Mouse (Mus musculus) thymus, postnatal 10 days (tissue): ENCODE data around the gene Psme2b.
"Not testable (repeated sequence)": the region's sequence is repeated elsewhere in the genome, so short reads cannot be mapped to it uniquely, and the experiment has no call there.

Experiments
- DNase-seq, 2 experiments: peaks; one replicate each; pipeline ENCODE4 v3.0.0; 2021; ENCODE audit warnings: low spot score in 2 of 2

The Psme2b gene

GRCm38 (mm10) chr11:48900654-48901566 lies 45.1 kb downstream of the Psme2b start:
- DNase-seq, result not testable (repeated sequence)

DNA sequence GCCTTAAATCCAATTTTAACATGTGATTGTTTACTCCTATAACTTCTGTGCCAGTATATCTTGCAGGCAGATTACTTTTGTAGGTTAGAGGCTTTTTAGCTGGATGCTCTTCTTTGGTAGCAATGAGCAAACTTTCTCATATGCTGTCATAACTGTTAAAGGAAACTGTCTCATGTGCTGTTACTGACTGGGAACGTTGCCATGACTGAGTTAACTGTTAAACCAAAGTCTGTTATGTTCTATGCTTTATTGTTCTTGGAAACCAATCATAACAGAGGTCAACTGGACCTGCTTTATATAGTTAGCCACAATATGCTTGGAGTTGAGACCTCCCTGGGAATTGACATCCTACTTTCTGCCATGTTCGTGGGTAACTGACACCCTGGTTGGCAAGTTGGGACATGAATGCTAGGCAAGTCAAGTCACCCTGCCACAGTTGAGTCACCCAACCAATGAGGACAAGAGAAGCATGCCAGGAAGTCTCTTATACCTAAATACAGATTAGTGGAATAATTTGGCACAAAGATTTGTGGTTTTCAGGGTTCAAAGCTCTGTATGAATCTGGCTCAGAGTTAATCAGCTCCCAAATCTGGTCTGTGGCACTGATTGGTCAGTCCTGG lies 47.1 kb downstream of the Psme2b start:
- DNase-seq, result no peak
